Mouse (Mus musculus): ENCODE measurements around the gene Cd44. TPM values are rescaled to one million over a fixed set of nuclear protein-coding genes. Genes with fewer than 3 reads are reported as not detected.

The Cd44 gene
- polyA plus RNA-seq, 1 experiment from 2014 or later: 4.1 TPM

DNA sequence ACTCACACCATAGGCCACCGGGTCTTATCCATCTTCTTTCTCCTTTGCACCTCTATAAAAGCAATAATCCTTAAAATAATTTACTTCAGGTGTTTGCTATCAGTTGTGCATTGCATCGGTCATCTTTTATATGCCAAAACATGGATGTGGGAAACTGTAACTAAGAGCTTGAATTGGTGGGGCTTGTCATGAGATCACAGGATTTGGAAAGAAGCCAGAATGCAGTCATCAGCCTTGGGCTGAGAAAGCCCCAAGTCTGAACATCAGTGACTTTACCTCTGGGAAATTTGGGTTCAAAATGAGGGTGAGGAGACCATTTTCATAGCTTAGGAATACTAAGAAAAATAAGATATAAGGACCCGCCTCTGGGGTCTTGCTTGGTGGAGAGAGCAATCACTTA is 4.1 kb upstream of the Cd44 start:
- no peaks in the 10 kb centered on the region for H3K4me1 ChIP-seq (replicated peaks; ENCODE audit: control insufficient read depth, insufficient read depth, low read length)
- H3K36me3 ChIP-seq (ENCODE audit: control insufficient read depth, insufficient read depth, low read length): no peaks in the 10 kb centered on the region
- no peak overlapping the region for H3K4me2 ChIP-seq (replicated peaks; ENCODE audit: low read depth, low read length)
- H3K27ac ChIP-seq (ENCODE audit: low read depth, low read length): no peak overlapping the region
- no peak overlapping the region for H3K4me3 ChIP-seq (ENCODE audit: low read depth, low read length)
- 84% methylated on average over 3 of the region's 3 CpGs for WGBS
- H3K9me3 ChIP-seq (ENCODE audit: control insufficient read depth, low read length): no peaks in the 10 kb centered on the region
- H3K9ac ChIP-seq (ENCODE audit: low read depth, low read length): no peak overlapping the region
- peaks cover 2% of the 10 kb centered on the region; the same call in 1 of the 2 replicates for H3K27me3 ChIP-seq (ENCODE audit: control insufficient read depth, insufficient read depth, low read length)
- DNase-seq (ENCODE audit: low spot score) (no peak), ATAC-seq (ENCODE audit: low FRiP score) (no peak)

DNA sequence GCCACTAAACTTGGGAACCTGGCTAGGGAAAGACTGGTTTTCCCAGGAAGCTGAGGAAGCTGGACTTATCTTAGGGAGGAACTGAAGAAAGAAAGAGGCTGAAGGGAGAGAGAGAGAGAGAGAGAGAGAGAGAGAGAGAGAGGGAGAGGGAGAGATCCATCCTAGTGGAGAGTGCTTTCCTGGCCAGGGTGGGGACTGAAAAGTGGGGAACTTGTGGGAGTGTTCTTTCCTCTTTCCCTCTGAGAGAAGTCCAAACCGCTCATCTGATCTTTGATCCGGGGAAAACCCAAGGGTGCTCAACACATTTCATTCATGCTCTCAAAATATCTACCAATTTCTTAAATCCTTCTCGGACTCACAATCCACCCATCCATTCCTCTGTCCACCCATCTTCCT is 361 bp upstream of the Cd44 start:
- Histone ChIP-seq H3K4me1 (replicated peaks; ENCODE audit: control insufficient read depth, insufficient read depth, low read length) (no peaks in the 10 kb centered on the region), H3K27ac (ENCODE audit: low read depth, low read length) (no peak overlapping the region), H3K4me3 (ENCODE audit: low read depth, low read length) (peak overlapping the region; percentile 20), H3K9ac (ENCODE audit: low read depth, low read length) (no peak overlapping the region), H3K4me2 (replicated peaks; ENCODE audit: low read depth, low read length) (peak overlapping the region; percentile 39), H3K27me3 (ENCODE audit: control insufficient read depth, insufficient read depth, low read length) (peaks cover 2% of the 10 kb centered on the region; the same call in 1 of the 2 replicates), H3K36me3 (ENCODE audit: control insufficient read depth, insufficient read depth, low read length) (no peaks in the 10 kb centered on the region), H3K9me3 (ENCODE audit: control insufficient read depth, low read length) (no peaks in the 10 kb centered on the region)
- ATAC-seq (ENCODE audit: low FRiP score): peak; percentile 33; the same call in 1 of the 2 replicates
- WGBS: 20% methylated on average over 3 of the region's 3 CpGs
- DNase-seq (ENCODE audit: low spot score): no peak

DNA sequence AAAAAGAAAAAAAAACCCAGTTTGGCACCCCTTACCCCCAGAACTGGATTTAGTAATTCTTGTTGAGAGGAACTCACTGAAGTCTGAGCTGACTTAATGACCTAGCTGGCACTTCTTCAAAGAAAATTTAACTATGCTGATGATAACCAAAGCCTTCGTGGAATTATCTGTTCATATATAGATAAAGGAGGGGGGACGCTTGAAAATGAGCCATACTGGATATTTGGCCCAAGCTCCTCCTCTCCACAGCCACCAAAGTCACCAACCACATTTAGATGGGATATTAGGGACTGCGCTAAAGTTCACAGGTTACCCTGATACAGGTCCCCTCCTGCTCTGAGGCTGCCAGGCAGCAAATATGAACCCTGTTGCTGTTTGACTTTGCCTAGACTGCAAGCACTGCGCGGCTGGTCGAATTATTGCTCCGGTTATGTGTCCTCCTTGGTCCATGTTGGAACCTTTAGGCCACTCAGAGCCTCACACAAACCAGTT is 1.2 kb downstream of the Cd44 start:
- H3K27ac ChIP-seq (ENCODE audit: low read depth, low read length): no peak overlapping the region
- no peak overlapping the region for H3K4me3 ChIP-seq (ENCODE audit: low read depth, low read length)
- ATAC-seq (ENCODE audit: low FRiP score) (no peak), DNase-seq (ENCODE audit: low spot score) (no peak)
- no peak overlapping the region for H3K9ac ChIP-seq (ENCODE audit: low read depth, low read length)
- 63% methylated on average over 7 of the region's 7 CpGs for WGBS
- H3K4me1 ChIP-seq (replicated peaks; ENCODE audit: control insufficient read depth, insufficient read depth, low read length): no peaks in the 10 kb centered on the region
- H3K36me3 ChIP-seq (ENCODE audit: control insufficient read depth, insufficient read depth, low read length): no peaks in the 10 kb centered on the region
- peaks cover 2% of the 10 kb centered on the region; the same call in 1 of the 2 replicates for H3K27me3 ChIP-seq (ENCODE audit: control insufficient read depth, insufficient read depth, low read length)
- H3K9me3 ChIP-seq (ENCODE audit: control insufficient read depth, low read length): no peaks in the 10 kb centered on the region
- H3K4me2 ChIP-seq (replicated peaks; ENCODE audit: low read depth, low read length): no peak overlapping the region

DNA sequence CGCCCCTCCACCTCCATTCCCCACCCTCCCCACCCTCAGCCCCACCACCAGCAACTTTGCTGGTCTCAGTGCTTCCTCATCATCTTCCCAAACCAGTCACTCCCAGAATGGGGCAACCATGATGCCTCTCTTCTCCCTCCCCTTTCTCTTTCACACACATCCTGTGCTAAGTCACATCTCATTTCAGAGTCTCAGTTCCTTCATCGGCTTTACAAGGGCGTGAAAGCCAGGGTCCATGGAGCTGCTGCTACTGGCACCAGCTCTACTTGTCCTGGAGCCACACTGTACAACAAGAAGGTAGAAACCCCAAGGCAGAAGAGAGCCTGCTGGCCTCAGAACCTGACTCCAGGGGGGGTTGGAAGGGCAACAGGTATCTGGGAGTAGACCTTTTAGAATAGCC is 2.2 kb downstream of the Cd44 start:
- Histone ChIP-seq H3K4me3 (ENCODE audit: low read depth, low read length) (no peak overlapping the region), H3K9ac (ENCODE audit: low read depth, low read length) (no peak overlapping the region), H3K9me3 (ENCODE audit: control insufficient read depth, low read length) (no peaks in the 10 kb centered on the region), H3K27me3 (ENCODE audit: control insufficient read depth, insufficient read depth, low read length) (peaks cover 2% of the 10 kb centered on the region; the same call in 1 of the 2 replicates), H3K27ac (ENCODE audit: low read depth, low read length) (no peak overlapping the region), H3K4me2 (replicated peaks; ENCODE audit: low read depth, low read length) (no peak overlapping the region), H3K36me3 (ENCODE audit: control insufficient read depth, insufficient read depth, low read length) (no peaks in the 10 kb centered on the region), H3K4me1 (replicated peaks; ENCODE audit: control insufficient read depth, insufficient read depth, low read length) (no peaks in the 10 kb centered on the region)
- WGBS: 78% methylated on average over 3 of the region's 3 CpGs
- ATAC-seq (ENCODE audit: low FRiP score) (no peak), DNase-seq (ENCODE audit: low spot score) (no peak)

DNA sequence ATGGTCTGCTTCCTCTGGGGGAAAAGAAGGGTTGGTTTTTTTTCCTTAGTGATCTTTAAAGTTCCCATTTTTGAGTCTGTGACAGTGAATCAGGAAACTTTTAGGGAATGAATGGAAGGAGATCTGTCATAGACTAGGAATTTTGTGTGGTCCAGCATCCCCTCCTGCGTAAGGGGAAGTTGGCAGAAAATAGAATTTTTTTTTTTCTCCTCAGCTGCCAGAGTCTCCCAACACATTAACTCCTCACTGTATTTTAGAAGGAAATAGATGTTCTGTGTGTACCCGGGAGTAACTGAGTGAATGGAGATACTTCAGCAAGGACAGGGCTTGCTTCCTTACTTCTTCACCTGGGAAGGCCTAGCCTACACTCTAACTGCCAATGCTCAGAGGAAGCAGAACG is 2.9 kb downstream of the Cd44 start:
- H3K9ac ChIP-seq (ENCODE audit: low read depth, low read length): no peak overlapping the region

DNA sequence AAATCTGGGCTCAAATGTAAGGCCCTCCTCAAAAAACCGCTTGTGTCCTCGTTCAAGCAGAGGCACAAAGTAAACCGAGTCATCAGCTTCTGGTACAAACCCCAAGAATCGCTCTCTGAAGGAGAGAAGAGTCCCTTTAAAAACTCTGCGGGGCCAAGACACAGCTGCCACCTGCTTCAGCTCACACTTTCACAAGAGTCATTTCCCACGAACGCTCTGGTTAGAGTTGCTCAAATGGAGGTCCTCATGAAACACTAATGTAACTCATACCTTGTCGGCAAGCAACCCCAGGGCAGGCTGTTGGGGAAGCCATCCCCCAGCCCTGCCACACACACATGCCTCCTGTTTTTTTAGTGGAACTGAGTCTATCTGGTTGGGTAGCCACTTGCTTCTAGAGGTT is 5.3 kb downstream of the Cd44 start:
- H3K4me3 ChIP-seq (ENCODE audit: low read depth, low read length): no peak overlapping the region
- no peaks in the 10 kb centered on the region for H3K36me3 ChIP-seq (ENCODE audit: control insufficient read depth, insufficient read depth, low read length)
- no peak overlapping the region for H3K27ac ChIP-seq (ENCODE audit: low read depth, low read length)
- H3K27me3 ChIP-seq (ENCODE audit: control insufficient read depth, insufficient read depth, low read length): peaks cover 2% of the 10 kb centered on the region; the same call in 1 of the 2 replicates
- no peaks in the 10 kb centered on the region for H3K9me3 ChIP-seq (ENCODE audit: control insufficient read depth, low read length)
- no peak overlapping the region for H3K4me2 ChIP-seq (replicated peaks; ENCODE audit: low read depth, low read length)
- DNase-seq (ENCODE audit: low spot score) (no peak), ATAC-seq (ENCODE audit: low FRiP score) (no peak)
- WGBS: 90% methylated on average over 8 of the region's 8 CpGs
- H3K4me1 ChIP-seq (replicated peaks; ENCODE audit: control insufficient read depth, insufficient read depth, low read length): no peaks in the 10 kb centered on the region
- no peak overlapping the region for H3K9ac ChIP-seq (ENCODE audit: low read depth, low read length)

More for the DNA sequence above, 2.9 kb downstream of the Cd44 start:
- no peaks in the 10 kb centered on the region for H3K36me3 ChIP-seq (ENCODE audit: control insufficient read depth, insufficient read depth, low read length)
- ATAC-seq (ENCODE audit: low FRiP score) (no peak), DNase-seq (ENCODE audit: low spot score) (no peak)
- peaks cover 2% of the 10 kb centered on the region; the same call in 1 of the 2 replicates for H3K27me3 ChIP-seq (ENCODE audit: control insufficient read depth, insufficient read depth, low read length)
- no peak overlapping the region for H3K27ac ChIP-seq (ENCODE audit: low read depth, low read length)
- H3K4me1 ChIP-seq (replicated peaks; ENCODE audit: control insufficient read depth, insufficient read depth, low read length): no peaks in the 10 kb centered on the region
- no peak overlapping the region for H3K4me3 ChIP-seq (ENCODE audit: low read depth, low read length)
- H3K9me3 ChIP-seq (ENCODE audit: control insufficient read depth, low read length): no peaks in the 10 kb centered on the region
- WGBS: 82% methylated on average over 3 of the region's 3 CpGs
- H3K4me2 ChIP-seq (replicated peaks; ENCODE audit: low read depth, low read length): no peak overlapping the region

DNA sequence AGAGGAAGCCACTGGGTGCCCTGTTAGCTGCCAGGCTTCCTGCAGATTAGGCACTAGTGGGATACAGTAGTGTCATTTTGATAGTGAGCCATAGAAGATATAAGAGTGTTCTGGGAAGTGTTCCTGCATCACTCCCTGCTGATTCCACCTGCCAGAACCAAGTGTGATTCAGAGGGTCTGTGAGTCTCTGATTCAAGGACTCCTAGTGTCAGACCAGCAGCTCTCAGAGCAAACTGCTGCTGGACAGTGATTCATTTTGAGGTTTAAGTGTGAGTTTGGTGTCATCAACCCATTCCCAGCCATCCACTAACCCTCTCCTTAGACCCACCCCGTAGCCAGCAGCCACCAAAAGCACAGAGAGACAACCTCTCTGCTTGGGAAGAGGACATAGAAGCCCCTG is 6.3 kb downstream of the Cd44 start:
- Histone ChIP-seq H3K27ac (ENCODE audit: low read depth, low read length) (no peak overlapping the region), H3K4me2 (replicated peaks; ENCODE audit: low read depth, low read length) (no peak overlapping the region), H3K4me1 (replicated peaks; ENCODE audit: control insufficient read depth, insufficient read depth, low read length) (no peaks in the 10 kb centered on the region), H3K27me3 (ENCODE audit: control insufficient read depth, insufficient read depth, low read length) (no peaks in the 10 kb centered on the region), H3K4me3 (ENCODE audit: low read depth, low read length) (no peak overlapping the region), H3K9me3 (ENCODE audit: control insufficient read depth, low read length) (no peaks in the 10 kb centered on the region), H3K36me3 (ENCODE audit: control insufficient read depth, insufficient read depth, low read length) (no peaks in the 10 kb centered on the region), H3K9ac (ENCODE audit: low read depth, low read length) (no peak overlapping the region)
- no peak for DNase-seq (ENCODE audit: low spot score)
- WGBS: 73% methylated on average over 1 of the region's 1 CpGs
- no peak for ATAC-seq (ENCODE audit: low FRiP score)

DNA sequence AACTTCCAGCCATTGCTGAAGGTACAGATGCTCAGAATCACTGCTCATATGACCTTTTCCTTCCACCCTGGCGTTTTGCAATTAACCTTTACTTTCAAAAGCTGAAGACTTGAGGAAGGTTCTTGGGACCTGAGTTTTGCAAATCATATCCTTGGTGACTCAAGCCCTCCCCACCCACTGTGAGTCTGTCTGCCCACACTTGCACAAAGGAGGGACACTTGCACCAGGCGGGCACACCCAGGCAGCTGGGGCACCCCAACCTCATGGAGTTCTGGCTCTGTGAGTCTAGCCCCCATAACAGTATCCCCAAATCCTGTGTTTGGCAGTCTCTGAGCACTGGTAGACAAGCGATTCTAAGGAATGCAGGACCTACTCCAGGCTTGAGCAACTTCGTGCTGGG is 6.7 kb downstream of the Cd44 start:
- Histone ChIP-seq H3K4me2 (replicated peaks; ENCODE audit: low read depth, low read length) (no peak overlapping the region), H3K4me1 (replicated peaks; ENCODE audit: control insufficient read depth, insufficient read depth, low read length) (no peaks in the 10 kb centered on the region), H3K27ac (ENCODE audit: low read depth, low read length) (no peak overlapping the region), H3K4me3 (ENCODE audit: low read depth, low read length) (no peak overlapping the region), H3K9me3 (ENCODE audit: control insufficient read depth, low read length) (no peaks in the 10 kb centered on the region), H3K36me3 (ENCODE audit: control insufficient read depth, insufficient read depth, low read length) (no peaks in the 10 kb centered on the region), H3K27me3 (ENCODE audit: control insufficient read depth, insufficient read depth, low read length) (no peaks in the 10 kb centered on the region), H3K9ac (ENCODE audit: low read depth, low read length) (no peak overlapping the region)
- ATAC-seq (ENCODE audit: low FRiP score): no peak
- DNase-seq (ENCODE audit: low spot score): no peak
- 76% methylated on average over 4 of the region's 4 CpGs for WGBS

DNA sequence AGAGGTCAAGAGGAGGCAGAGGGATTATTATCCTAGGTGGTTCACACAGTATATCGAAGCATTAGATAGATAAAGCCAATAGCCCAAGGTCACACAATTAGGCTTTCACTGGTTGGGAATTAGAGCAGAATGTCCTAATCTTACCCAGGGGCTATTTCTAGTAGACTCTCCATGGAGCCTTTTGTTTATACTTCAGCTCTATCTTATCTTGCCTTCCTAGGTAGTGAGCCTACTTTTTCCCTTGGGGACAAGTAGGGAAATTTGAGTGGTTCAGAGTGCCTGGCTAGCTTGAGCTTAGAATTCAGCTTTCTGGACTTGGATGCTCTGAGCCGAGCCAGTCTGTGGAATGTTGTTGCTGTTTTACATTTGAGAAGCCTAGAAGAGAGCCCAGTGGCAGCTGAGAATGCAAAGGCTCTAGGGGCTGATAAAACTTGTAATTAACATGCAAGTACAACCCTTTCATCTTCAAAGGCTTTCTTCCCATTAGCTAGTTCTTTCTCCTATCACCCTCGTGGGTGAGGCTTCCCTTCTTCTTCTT is 12.7 kb downstream of the Cd44 start:
- Histone ChIP-seq H3K9ac (ENCODE audit: low read depth, low read length) (no peak overlapping the region), H3K4me1 (replicated peaks; ENCODE audit: control insufficient read depth, insufficient read depth, low read length) (no peaks in the 10 kb centered on the region), H3K9me3 (ENCODE audit: control insufficient read depth, low read length) (no peaks in the 10 kb centered on the region), H3K36me3 (ENCODE audit: control insufficient read depth, insufficient read depth, low read length) (no peaks in the 10 kb centered on the region), H3K27me3 (ENCODE audit: control insufficient read depth, insufficient read depth, low read length) (no peaks in the 10 kb centered on the region), H3K27ac (ENCODE audit: low read depth, low read length) (no peak overlapping the region), H3K4me2 (replicated peaks; ENCODE audit: low read depth, low read length) (no peak overlapping the region), H3K4me3 (ENCODE audit: low read depth, low read length) (no peak overlapping the region)
- no peak for DNase-seq (ENCODE audit: low spot score)
- WGBS: 38% methylated on average over 3 of the region's 3 CpGs
- ATAC-seq (ENCODE audit: low FRiP score): no peak
